Mouse (Mus musculus): ENCODE results near the gene Hmgxb4. TPM values are rescaled to one million over a fixed set of nuclear protein-coding genes. Genes with fewer than 3 reads are reported as not detected.
A peak's percentile ranks its signal among the peaks of the same experiment; 100 is the strongest.

The Hmgxb4 gene
- polyA plus RNA-seq, 1 experiment = 6.7 TPM

DNA sequence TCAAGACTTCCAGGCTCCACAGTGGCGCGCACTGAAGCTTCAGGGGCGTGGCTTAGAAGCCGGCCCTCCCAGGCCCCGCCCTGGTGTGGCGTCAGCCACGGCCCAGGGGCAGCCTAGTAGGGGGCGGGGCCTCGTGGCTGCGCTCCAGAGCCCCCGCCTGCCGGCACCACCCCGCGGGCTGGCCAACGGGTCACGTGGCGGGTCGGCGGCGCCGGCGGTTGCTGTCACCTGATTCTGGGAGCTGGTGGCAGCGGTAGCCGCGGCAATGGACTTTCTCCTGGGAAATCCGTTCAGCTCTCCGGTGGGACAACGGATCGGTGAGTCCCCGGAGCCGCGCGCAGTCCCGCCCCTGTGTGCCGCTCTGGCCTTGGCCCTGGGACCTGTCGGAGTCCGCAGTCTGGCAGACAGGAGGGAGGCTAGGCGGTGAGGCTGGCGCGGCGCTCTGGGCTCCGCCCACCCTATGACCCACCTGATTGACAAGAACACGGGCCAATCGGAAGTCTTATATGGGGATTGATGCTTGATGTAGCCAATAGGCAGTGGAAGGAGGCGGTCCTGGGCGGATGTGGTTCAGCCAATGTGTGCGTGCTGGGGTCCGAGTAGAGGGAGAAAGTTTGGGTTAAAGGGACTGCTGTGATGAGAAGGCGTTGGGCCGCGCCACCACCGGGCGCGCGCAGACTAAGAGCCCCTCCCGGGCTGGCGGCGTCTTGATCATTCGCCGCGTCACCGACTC lies 40.5 kb downstream of the Hmgxb4 start, which contains the start of gene Tom1:
Tom1 (plus strand) TSS at position 195 of the 733 bp plus-strand sequence.
- under 1% methylated on average over 62 of the region's 62 CpGs for WGBS
- no peaks in the 10 kb centered on the region for H3K36me3 ChIP-seq (ENCODE audit: control insufficient read depth, insufficient read depth, low read length)
- TF ChIP-seq POLR2A (IDR thresholded peaks at IDR 0.05; ENCODE audit: low read depth, low read length) (peak; percentile 28; the same call in 1 of the 2 replicates), CTCF (IDR thresholded peaks at IDR 0.05; ENCODE audit: extremely low read depth, insufficient read depth, insufficient read length, insufficient replicate concordance) (no peak)
- H3K27me3 ChIP-seq (ENCODE audit: control insufficient read depth, insufficient read depth, low read length) = no peaks in the 10 kb centered on the region
- peak within 1 kb of the TSS; percentile 84 for H3K27ac ChIP-seq (ENCODE audit: insufficient read depth, low read length)
- DNase-seq (ENCODE audit: low read depth in 1 of 2, low spot score in 2 of 2) = peak; percentile 93 to 97
- peaks cover 3% of the 10 kb centered on the region; the same call in 1 of the 2 replicates for H3K4me1 ChIP-seq (ENCODE audit: control insufficient read depth, insufficient read depth, insufficient read length)
- H3K4me3 ChIP-seq (ENCODE audit: extremely low read depth, insufficient read depth, insufficient read length) = peak within 1 kb of the TSS; percentile 76

DNA sequence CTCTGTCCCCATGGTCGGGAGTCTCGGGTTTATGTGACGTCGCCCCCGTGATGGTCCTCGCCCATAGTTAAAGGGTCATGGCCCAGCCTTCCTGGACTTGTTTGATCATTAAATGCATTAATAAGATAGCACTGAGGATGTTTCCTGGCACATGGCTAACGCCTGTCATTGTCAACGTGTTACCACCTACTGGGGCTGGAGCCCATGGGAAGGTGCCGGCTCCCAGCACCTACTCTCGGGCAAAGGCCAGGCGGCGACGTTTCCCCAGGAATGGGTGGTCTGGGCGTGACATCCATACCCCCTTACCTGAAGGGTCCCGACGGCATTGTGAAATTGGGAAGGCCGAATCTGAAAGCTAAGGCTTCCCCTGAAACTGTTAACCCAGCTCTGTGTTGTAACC lies 41.1 kb downstream of the Hmgxb4 start:
- Histone ChIP-seq H3K27me3 (ENCODE audit: control insufficient read depth, insufficient read depth, low read length) (no peaks in the 10 kb centered on the region), H3K4me3 (ENCODE audit: extremely low read depth, insufficient read depth, insufficient read length) (peak overlapping the region; percentile 76), H3K27ac (ENCODE audit: insufficient read depth, low read length) (peak overlapping the region; percentile 72), H3K4me1 (ENCODE audit: control insufficient read depth, insufficient read depth, insufficient read length) (peaks cover 4% of the 10 kb centered on the region; the same call in 1 of the 2 replicates), H3K36me3 (ENCODE audit: control insufficient read depth, insufficient read depth, low read length) (no peaks in the 10 kb centered on the region)
- DNase-seq (ENCODE audit: low read depth in 1 of 2, low spot score in 2 of 2) = peak in 1 of 2 experiments; percentile 24
- no peak for TF ChIP-seq POLR2A (IDR thresholded peaks at IDR 0.05; ENCODE audit: low read depth, low read length)
- TF ChIP-seq CTCF (IDR thresholded peaks at IDR 0.05; ENCODE audit: extremely low read depth, insufficient read depth, insufficient read length, insufficient replicate concordance) = no peak
- under 1% methylated on average over 17 of the region's 17 CpGs for WGBS

DNA sequence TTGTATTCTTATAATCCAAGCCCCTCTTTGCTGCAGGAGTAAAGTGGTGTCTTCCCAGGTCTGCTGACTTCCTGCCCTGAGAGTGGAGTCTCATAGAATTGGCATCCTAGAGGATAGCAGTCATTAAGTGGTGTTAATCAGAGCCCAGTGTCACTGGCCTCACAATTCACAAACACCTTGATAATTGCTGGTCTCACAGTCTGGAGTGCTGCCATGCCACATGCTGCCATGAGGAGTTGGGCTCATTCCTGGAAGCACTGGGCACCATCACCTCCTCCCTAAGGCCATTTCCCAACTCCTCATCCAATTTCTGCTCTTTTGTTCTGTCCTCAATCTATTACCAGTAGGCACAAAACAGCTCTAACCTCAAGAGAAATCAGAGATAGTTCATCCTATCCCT lies 42.5 kb downstream of the Hmgxb4 start:
- no peak overlapping the region for H3K4me3 ChIP-seq (ENCODE audit: extremely low read depth, insufficient read depth, insufficient read length)
- TF ChIP-seq POLR2A (IDR thresholded peaks at IDR 0.05; ENCODE audit: low read depth, low read length) (no peak), CTCF (IDR thresholded peaks at IDR 0.05; ENCODE audit: extremely low read depth, insufficient read depth, insufficient read length, insufficient replicate concordance) (no peak)
- H3K4me1 ChIP-seq (ENCODE audit: control insufficient read depth, insufficient read depth, insufficient read length) = peaks cover 4% of the 10 kb centered on the region; the same call in 1 of the 2 replicates
- H3K27me3 ChIP-seq (ENCODE audit: control insufficient read depth, insufficient read depth, low read length) = no peaks in the 10 kb centered on the region
- H3K27ac ChIP-seq (ENCODE audit: insufficient read depth, low read length) = no peak overlapping the region
- no peaks in the 10 kb centered on the region for H3K36me3 ChIP-seq (ENCODE audit: control insufficient read depth, insufficient read depth, low read length)
- DNase-seq (ENCODE audit: low read depth in 1 of 2, low spot score in 2 of 2) = no peak

DNA sequence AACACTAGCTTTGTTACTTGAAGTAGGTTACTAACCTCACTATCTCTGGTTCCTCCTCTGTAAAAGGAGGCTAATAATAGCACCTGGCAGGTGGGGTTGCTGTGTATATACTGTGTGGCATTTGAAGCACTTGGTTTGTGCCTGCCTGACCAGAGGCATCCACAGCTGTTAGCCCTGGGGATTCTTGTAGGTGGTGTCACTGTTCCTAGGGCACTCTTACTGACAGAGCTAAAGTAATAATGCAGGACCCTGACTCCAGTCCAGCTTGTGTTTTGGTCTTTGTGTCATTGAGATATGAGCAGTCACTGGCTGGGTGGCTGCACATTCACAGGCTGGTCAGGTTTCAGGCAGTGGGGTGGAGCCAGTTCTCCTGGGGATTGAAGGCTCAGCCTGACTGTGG lies 45.3 kb downstream of the Hmgxb4 start:
- Histone ChIP-seq H3K27ac (ENCODE audit: insufficient read depth, low read length) (no peak overlapping the region), H3K4me1 (ENCODE audit: control insufficient read depth, insufficient read depth, insufficient read length) (peaks cover 4% of the 10 kb centered on the region; the same call in 1 of the 2 replicates), H3K4me3 (ENCODE audit: extremely low read depth, insufficient read depth, insufficient read length) (no peak overlapping the region), H3K27me3 (ENCODE audit: control insufficient read depth, insufficient read depth, low read length) (no peaks in the 10 kb centered on the region), H3K36me3 (ENCODE audit: control insufficient read depth, insufficient read depth, low read length) (no peaks in the 10 kb centered on the region)
- DNase-seq (ENCODE audit: low read depth in 1 of 2, low spot score in 2 of 2) = no peak
- TF ChIP-seq CTCF (IDR thresholded peaks at IDR 0.05; ENCODE audit: extremely low read depth, insufficient read depth, insufficient read length, insufficient replicate concordance) = no peak
- no peak for TF ChIP-seq POLR2A (IDR thresholded peaks at IDR 0.05; ENCODE audit: low read depth, low read length)

DNA sequence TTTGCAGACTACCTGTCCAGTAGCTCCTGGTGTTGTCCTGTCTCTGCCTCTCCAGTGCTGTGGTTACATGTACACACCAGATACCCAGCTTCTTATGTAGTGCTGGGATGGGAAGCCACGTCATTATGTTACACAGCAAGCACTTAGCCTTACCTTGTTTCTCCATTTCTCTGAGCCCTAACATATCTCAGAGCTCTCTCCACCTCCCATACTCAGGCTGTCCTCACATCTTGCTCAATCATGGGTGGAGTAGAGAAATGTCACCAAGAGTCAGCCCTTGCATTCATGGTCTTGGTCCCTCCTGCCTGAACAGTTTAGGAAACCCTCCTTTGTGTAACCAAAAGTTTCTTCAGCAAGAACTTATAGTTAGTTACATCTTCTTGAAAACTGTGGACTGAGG lies 46.6 kb downstream of the Hmgxb4 start:
- no peak overlapping the region for H3K27ac ChIP-seq (ENCODE audit: insufficient read depth, low read length)

DNA sequence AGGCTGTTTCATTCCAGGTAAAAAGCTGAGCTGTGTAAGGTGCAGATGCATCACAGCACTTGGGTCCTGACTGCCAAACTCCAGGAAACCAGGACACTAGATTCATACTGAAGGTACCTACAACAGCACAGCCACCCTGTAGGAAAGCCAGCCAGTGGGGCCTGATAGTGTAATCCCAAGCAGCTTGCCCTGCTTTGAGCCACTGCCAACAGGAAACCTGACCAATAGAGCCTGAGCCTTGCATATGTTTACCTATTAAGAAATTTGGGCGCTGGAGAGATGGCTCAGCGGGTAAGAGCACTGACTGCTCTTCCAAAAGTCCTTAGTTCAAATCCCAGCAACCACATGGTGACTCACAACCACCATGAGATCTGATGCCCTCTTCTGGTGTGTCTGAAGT lies 49.0 kb downstream of the Hmgxb4 start:
- TF ChIP-seq POLR2A (IDR thresholded peaks at IDR 0.05; ENCODE audit: low read depth, low read length) (no peak), CTCF (IDR thresholded peaks at IDR 0.05; ENCODE audit: extremely low read depth, insufficient read depth, insufficient read length, insufficient replicate concordance) (no peak)
- no peak for DNase-seq (ENCODE audit: low read depth in 1 of 2, low spot score in 2 of 2)
- 90% methylated on average over 2 of the region's 2 CpGs for WGBS
- peaks cover 4% of the 10 kb centered on the region; the same call in 1 of the 2 replicates for H3K4me1 ChIP-seq (ENCODE audit: control insufficient read depth, insufficient read depth, insufficient read length)
- no peak overlapping the region for H3K4me3 ChIP-seq (ENCODE audit: extremely low read depth, insufficient read depth, insufficient read length)
- H3K27me3 ChIP-seq (ENCODE audit: control insufficient read depth, insufficient read depth, low read length) = no peaks in the 10 kb centered on the region
- no peaks in the 10 kb centered on the region for H3K36me3 ChIP-seq (ENCODE audit: control insufficient read depth, insufficient read depth, low read length)
- no peak overlapping the region for H3K27ac ChIP-seq (ENCODE audit: insufficient read depth, low read length)

More for the DNA sequence above, 46.6 kb downstream of the Hmgxb4 start:
- Histone ChIP-seq H3K4me3 (ENCODE audit: extremely low read depth, insufficient read depth, insufficient read length) (no peak overlapping the region), H3K36me3 (ENCODE audit: control insufficient read depth, insufficient read depth, low read length) (no peaks in the 10 kb centered on the region), H3K27me3 (ENCODE audit: control insufficient read depth, insufficient read depth, low read length) (no peaks in the 10 kb centered on the region), H3K4me1 (ENCODE audit: control insufficient read depth, insufficient read depth, insufficient read length) (peaks cover 4% of the 10 kb centered on the region; the same call in 1 of the 2 replicates)
- DNase-seq (ENCODE audit: low read depth in 1 of 2, low spot score in 2 of 2) = no peak
- 83% methylated on average over 1 of the region's 1 CpGs for WGBS
- TF ChIP-seq CTCF (IDR thresholded peaks at IDR 0.05; ENCODE audit: extremely low read depth, insufficient read depth, insufficient read length, insufficient replicate concordance) (no peak), POLR2A (IDR thresholded peaks at IDR 0.05; ENCODE audit: low read depth, low read length) (no peak)

DNA sequence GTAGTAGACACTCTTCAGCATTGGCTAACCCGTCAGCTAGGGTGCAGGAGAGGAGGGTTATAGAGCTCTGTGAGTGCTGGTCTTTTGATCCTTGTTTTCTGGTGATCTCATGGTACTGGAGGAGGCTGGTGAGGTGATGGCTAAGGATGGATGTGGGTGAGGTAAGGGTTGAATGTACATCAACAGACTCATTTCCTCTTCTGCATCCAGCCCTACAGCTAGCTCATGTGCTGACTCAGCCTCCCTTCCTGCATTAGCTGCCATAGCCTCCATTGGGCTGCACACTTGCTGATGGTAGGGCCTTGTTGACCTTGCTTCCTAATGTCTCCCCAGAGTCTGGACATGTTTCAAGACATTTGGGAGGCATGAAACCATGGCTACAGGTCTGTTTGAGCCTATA lies 49.8 kb downstream of the Hmgxb4 start:
- H3K27ac ChIP-seq (ENCODE audit: insufficient read depth, low read length) = no peak overlapping the region
- TF ChIP-seq POLR2A (IDR thresholded peaks at IDR 0.05; ENCODE audit: low read depth, low read length) (no peak), CTCF (IDR thresholded peaks at IDR 0.05; ENCODE audit: extremely low read depth, insufficient read depth, insufficient read length, insufficient replicate concordance) (no peak)
- no peak for DNase-seq (ENCODE audit: low read depth in 1 of 2, low spot score in 2 of 2)
- H3K36me3 ChIP-seq (ENCODE audit: control insufficient read depth, insufficient read depth, low read length) = no peaks in the 10 kb centered on the region
- WGBS = 92% methylated on average over 1 of the region's 1 CpGs
- H3K27me3 ChIP-seq (ENCODE audit: control insufficient read depth, insufficient read depth, low read length) = no peaks in the 10 kb centered on the region
- H3K4me3 ChIP-seq (ENCODE audit: extremely low read depth, insufficient read depth, insufficient read length) = no peak overlapping the region
- peaks cover 4% of the 10 kb centered on the region; the same call in 1 of the 2 replicates for H3K4me1 ChIP-seq (ENCODE audit: control insufficient read depth, insufficient read depth, insufficient read length)

All from spleen, adult 2 months (tissue).